Comparison of ENCODE assay signal across 7 mouse cellular contexts in genomic region chr5:135806555-135807262, GRCm38 (mm10). TPM values are rescaled to one million over a fixed set of nuclear protein-coding genes. Genes with fewer than 3 reads are reported as not detected.
DNase-seq lines count a peak whose midpoint lies in the region; ATAC-seq lines count a peak whose summit lies in the region.

Gene Srrm3 (plus strand): TSS chr5:135806890.

- peak within 1 kb of the TSS; percentile 17; the same call in 1 of the 2 replicates for H3K4me3 ChIP-seq in intestine, embryonic 16.5 days (ENCODE audit: low read length)
- H3K4me3 ChIP-seq in midbrain, embryonic 12.5 days, result peak within 1 kb of the TSS; percentile 53

- intact Hi-C loops in left cerebral cortex, postnatal 25 days (cut with DNase I), result loop anchor here (1.0 to 2.0 kb wide), 2 partner anchors 28 to 44 kb away; no protein-coding TSS in a partner anchor

- no peaks in the 10 kb centered on the region for H3K36me3 ChIP-seq in intestine, embryonic 16.5 days (ENCODE audit: control insufficient read depth, insufficient read depth, low read length)
- no peaks in the 10 kb centered on the region for H3K36me3 ChIP-seq in midbrain, embryonic 12.5 days

- no peak within 1 kb of the TSS for H3K4me2 ChIP-seq in intestine, embryonic 16.5 days (ENCODE audit: low read depth, low read length)
- H3K4me2 ChIP-seq in midbrain, embryonic 12.5 days (replicated peaks), result peak within 1 kb of the TSS; percentile 69

- H3K27me3 ChIP-seq in intestine, embryonic 16.5 days (replicated peaks; ENCODE audit: control insufficient read depth, insufficient read depth, low read length), result 0 out of 2 replicates have a peak, but pooled peaks cover 2% of the 10 kb centered on the region
- peaks cover 6% of the 10 kb centered on the region for H3K27me3 ChIP-seq in midbrain, embryonic 12.5 days

- no peaks in the 10 kb centered on the region for H3K4me1 ChIP-seq in intestine, embryonic 16.5 days (ENCODE audit: control insufficient read depth, insufficient read depth, low read length)
- peaks cover 13% of the 10 kb centered on the region; the same call in 1 of the 2 replicates for H3K4me1 ChIP-seq in midbrain, embryonic 12.5 days

- no peak within 1 kb of the TSS for H3K27ac ChIP-seq in intestine, embryonic 16.5 days (ENCODE audit: low read length)
- peak within 1 kb of the TSS; percentile 44 for H3K27ac ChIP-seq in midbrain, embryonic 12.5 days (replicated peaks)

- peak; percentile 87 to 96 for DNase-seq in adrenal gland, adult (ENCODE audit: inconsistent age in 2 of 2, low spot score in 1 of 2)
- peak; percentile 95 for DNase-seq in embryo, embryonic 10 days (ENCODE audit: low spot score)
- DNase-seq in gastrocnemius, postnatal 10 days, result peak; percentile 95
- DNase-seq in left cerebral cortex, postnatal 25 days (ENCODE audit: low spot score in 2 of 2), result peak; percentile 89 to 95
- peak; percentile 79 for DNase-seq in skeletal muscle tissue, adult 2 months (ENCODE audit: low read depth, low spot score)

- H3K9me3 ChIP-seq in intestine, embryonic 16.5 days (ENCODE audit: control insufficient read depth, low read length), result no peaks in the 10 kb centered on the region
- H3K9me3 ChIP-seq in midbrain, embryonic 12.5 days, result no peaks in the 10 kb centered on the region

- no peak within 1 kb of the TSS for H3K9ac ChIP-seq in intestine, embryonic 16.5 days (ENCODE audit: low read depth, low read length)
- H3K9ac ChIP-seq in midbrain, embryonic 12.5 days (replicated peaks), result peak within 1 kb of the TSS; percentile 74

- peak; percentile 48; the same call in 1 of the 2 replicates for ATAC-seq in intestine, embryonic 16.5 days
- ATAC-seq in midbrain, embryonic 12.5 days (ENCODE audit: low FRiP score, low read depth), result peak; percentile 62

- 5% methylated on average over 29 of the region's 29 CpGs for WGBS in intestine, embryonic 16.5 days
- WGBS in midbrain, embryonic 12.5 days, result 3% methylated on average over 29 of the region's 29 CpGs

RNA-seq across cellular contexts. Expression of gene Srrm3, which starts in this region (rescaled TPM):
- under 1 TPM; 0.09 to 0.11 TPM for total RNA-seq in gastrocnemius, postnatal 10 days (2021)
- polyA plus RNA-seq in intestine, embryonic 16.5 days (2015; fragmentation: Nextera tagmentation; extraction: Ambion mirVana), result 2.6 and 3.1 TPM in 2 replicates
- 10 to 100 TPM; 85.4 to 98.1 TPM for total RNA-seq in left cerebral cortex, postnatal 25 days (2021)
- polyA plus RNA-seq in midbrain, embryonic 12.5 days (2016; fragmentation: Nextera tagmentation; extraction: Ambion mirVana), result 72.1 and 73.3 TPM in 2 replicates

Comparison
In these comparisons a context has a peak if more than half of its experiments do, and no peak if none do; other contexts are left out.
1. RNA of gene Srrm3 (total RNA-seq): 85.4 to 98.1 TPM in left cerebral cortex, postnatal 25 days; 0.09 to 0.11 TPM in gastrocnemius, postnatal 10 days; every median in the first group is over 10 times any median in the second.
2. RNA of gene Srrm3 (polyA plus RNA-seq): 72.1 to 73.3 TPM in midbrain, embryonic 12.5 days; 2.6 to 3.1 TPM in intestine, embryonic 16.5 days; every median in the first group is over 10 times any median in the second.
3. Peak in DNase-seq in gastrocnemius, postnatal 10 days; RNA of the gene not detected or under 1 TPM.
4. Peak in every context shown above with its lines, with median percentiles within 50 percentile points of each other: DNase-seq.